Mouse (Mus musculus): ENCODE measurements around the gene Lsamp.

GRCm38 (mm10) chr16:40653508-40653907, 669.3 kb downstream of the Lsamp start:
- TF ChIP-seq POLR2A (IDR thresholded peaks at IDR 0.05; ENCODE audit: extremely low read depth, insufficient read depth, low read length) (no peak), CTCF (IDR thresholded peaks at IDR 0.05; ENCODE audit: low read depth, low read length) (no peak)
